Mouse (Mus musculus) megakaryocyte-erythroid progenitor cell, adult 5-6 weeks (primary cell): Measurements from ENCODE around the gene Zfp831. TPM values are rescaled to one million over a fixed set of nuclear protein-coding genes. Genes with fewer than 3 reads are reported as not detected.
A peak's percentile ranks its signal among the peaks of the same experiment; 100 is the strongest.

Experiments used
- ATAC-seq: replicated peaks from 2 replicates; pipeline ENCODE4 v1.8.0; 2016; ENCODE audit warnings: mild to moderate bottlenecking, inconsistent platforms; ENCODE audit not compliant: severe bottlenecking, poor library complexity, low FRiP score, low TSS enrichment
- total RNA-seq, 2 experiments: library from RNA; stranded (forward) in 1 of 2; stranded (reverse) in 1 of 2; fragments of 200-1000, 215-1000 nt in 1 of 2; fragments of >200 nt in 1 of 2; fragmentation: Nextera tagmentation in 1 of 2; gene quantifications; 2 replicates each; pipeline ENCODE4 v1.2.3; 2014 to 2017

The Zfp831 gene
- total RNA-seq, 2 experiments from 2014 or later = 4.7 to 9.4 TPM

- ATAC-seq = no peak
These were observed 66.9 kb downstream of the Zfp831 start for GRCm38 (mm10) chr2:174710185-174710584.

- no peak for ATAC-seq
These were observed 68.7 kb downstream of the Zfp831 start for GRCm38 (mm10) chr2:174712043-174712442.

GRCm38 (mm10) chr2:174715938-174716337, 72.6 kb downstream of the Zfp831 start:
- ATAC-seq = no peak

GRCm38 (mm10) chr2:174717857-174718256, 74.5 kb downstream of the Zfp831 start:
- peak; percentile 68; the same call in 1 of the 2 replicates for ATAC-seq

GRCm38 (mm10) chr2:174727114-174727823, 83.9 kb downstream of the Zfp831 start:
- ATAC-seq = no peak

- no peak for ATAC-seq
These were observed 88.6 kb downstream of the Zfp831 start for GRCm38 (mm10) chr2:174731939-174732338.

GRCm38 (mm10) chr2:174735270-174735669, 91.9 kb downstream of the Zfp831 start:
- ATAC-seq = no peak

- no peak for ATAC-seq
These were observed 103.8 kb downstream of the Zfp831 start for GRCm38 (mm10) chr2:174747182-174747581.

- peak; percentile 68 for ATAC-seq
These were observed 105.0 kb downstream of the Zfp831 start for GRCm38 (mm10) chr2:174748381-174748780.

GRCm38 (mm10) chr2:174753197-174753596, 109.9 kb downstream of the Zfp831 start:
- ATAC-seq = no peak

- ATAC-seq = no peak
These were observed 110.9 kb downstream of the Zfp831 start for GRCm38 (mm10) chr2:174754231-174754630.

GRCm38 (mm10) chr2:174759189-174759588, 115.9 kb downstream of the Zfp831 start:
- ATAC-seq = no peak

Other genes with a start within 250 kb of the Zfp831 start
- gene Nelfcd, start 227.7 kb upstream of the Zfp831 start, total RNA-seq (2014; fragmentation: Nextera tagmentation) = 73.4 and 90.4 TPM in 2 replicates
- 49.0 and 50.4 TPM in 2 replicates for gene Nelfcd, start 227.7 kb upstream of the Zfp831 start, total RNA-seq (2017)
- 44.2 and 46.0 TPM in 2 replicates for gene Ctsz, start 204.5 kb upstream of the Zfp831 start, total RNA-seq (2014; fragmentation: Nextera tagmentation)
- 67.3 and 69.2 TPM in 2 replicates for gene Ctsz, start 204.5 kb upstream of the Zfp831 start, total RNA-seq (2017)
- not detected in 2 replicates for gene Tubb1, start 192.8 kb upstream of the Zfp831 start, total RNA-seq (2014; fragmentation: Nextera tagmentation)
- gene Tubb1, start 192.8 kb upstream of the Zfp831 start, total RNA-seq (2017) = 1.5 and 3.5 TPM in 2 replicates
- 794 and 967 TPM in 2 replicates for gene Atp5e, start 179.4 kb upstream of the Zfp831 start, total RNA-seq (2014; fragmentation: Nextera tagmentation)
- gene Atp5e, start 179.4 kb upstream of the Zfp831 start, total RNA-seq (2017) = 188 and 249 TPM in 2 replicates
- gene Prelid3b, start 170.5 kb upstream of the Zfp831 start, total RNA-seq (2014; fragmentation: Nextera tagmentation) = 75.0 and 119 TPM in 2 replicates
- gene Prelid3b, start 170.5 kb upstream of the Zfp831 start, total RNA-seq (2017) = 168 and 233 TPM in 2 replicates
- not detected in 2 replicates for gene Edn3, start 117.1 kb downstream of the Zfp831 start, total RNA-seq (2014; fragmentation: Nextera tagmentation)
- 0.27 TPM in 1 of 2 replicates, not detected in the other for gene Edn3, start 117.1 kb downstream of the Zfp831 start, total RNA-seq (2017)